10 mouse cellular contexts compared by ENCODE assay signal in genomic region chr11:84643107-84643372, GRCm38 (mm10).
A peak's percentile ranks its signal among the peaks of the same experiment; 100 is the strongest.
DNase-seq lines count a peak whose midpoint lies in the region; ATAC-seq and TF ChIP-seq lines count a peak whose summit lies in the region.
"Had no signal": no experiment of that assay in that cellular context is flagged by ENCODE, and none has a peak within 500 bp of the region (broad histone marks: within the 10 kb centered on the region; RNA-seq: fewer than 3 reads in every experiment).

No protein-coding gene starts in this region.

- no peak for DNase-seq in hindbrain, embryonic 10.5 days (ENCODE audit: low spot score)
- no peak for DNase-seq in cerebellum, postnatal 4 days (ENCODE audit: low spot score in 2 of 2)
- DNase-seq: adrenal gland, adult 8-10 months had no signal

- no peaks in the 10 kb centered on the region for H3K9me3 ChIP-seq in intestine, embryonic 15.5 days
- H3K9me3 ChIP-seq in intestine, postnatal 0 days (ENCODE audit: control insufficient read depth): no peaks in the 10 kb centered on the region
- H3K9me3 ChIP-seq in embryonic facial prominence, embryonic 12.5 days: peaks cover 5% of the 10 kb centered on the region; the same call in 1 of the 2 replicates
- peaks cover 10% of the 10 kb centered on the region for H3K9me3 ChIP-seq in hindbrain, embryonic 10.5 days
- H3K9me3 ChIP-seq in midbrain, embryonic 13.5 days: no peaks in the 10 kb centered on the region
- H3K9me3 ChIP-seq: liver, embryonic 15.5 days had no signal

- 43% methylated on average over 5 of the region's 5 CpGs for WGBS in intestine, embryonic 15.5 days
- WGBS in intestine, postnatal 0 days: 42% methylated on average over 5 of the region's 5 CpGs
- 44% methylated on average over 5 of the region's 5 CpGs for WGBS in embryonic facial prominence, embryonic 12.5 days
- WGBS in hindbrain, embryonic 10.5 days: 40% methylated on average over 5 of the region's 5 CpGs
- WGBS in midbrain, embryonic 13.5 days: 40% methylated on average over 5 of the region's 5 CpGs

- no peaks in the 10 kb centered on the region for H3K36me3 ChIP-seq in intestine, embryonic 15.5 days
- H3K36me3 ChIP-seq in intestine, postnatal 0 days (ENCODE audit: control insufficient read depth, insufficient read depth): no peaks in the 10 kb centered on the region
- H3K36me3 ChIP-seq in embryonic facial prominence, embryonic 12.5 days: no peaks in the 10 kb centered on the region
- H3K36me3 ChIP-seq in hindbrain, embryonic 10.5 days: no peaks in the 10 kb centered on the region
- H3K36me3 ChIP-seq in midbrain, embryonic 13.5 days: no peaks in the 10 kb centered on the region
- H3K36me3 ChIP-seq: liver, embryonic 15.5 days had no signal

- H3K27me3 ChIP-seq in intestine, embryonic 15.5 days (replicated peaks): peaks cover 52% of the 10 kb centered on the region
- H3K27me3 ChIP-seq in intestine, postnatal 0 days (replicated peaks; ENCODE audit: control insufficient read depth, insufficient read depth, low read length): peaks cover 37% of the 10 kb centered on the region
- peaks cover 56% of the 10 kb centered on the region for H3K27me3 ChIP-seq in embryonic facial prominence, embryonic 12.5 days
- H3K27me3 ChIP-seq in hindbrain, embryonic 10.5 days (ENCODE audit: insufficient read depth, poor library complexity, severe bottlenecking): peaks cover 76% of the 10 kb centered on the region
- peaks cover 43% of the 10 kb centered on the region for H3K27me3 ChIP-seq in midbrain, embryonic 13.5 days

- H3K4me1 ChIP-seq in intestine, embryonic 15.5 days (replicated peaks): peaks cover 4% of the 10 kb centered on the region; the same call in 1 of the 2 replicates
- no peaks in the 10 kb centered on the region for H3K4me1 ChIP-seq in intestine, postnatal 0 days (replicated peaks; ENCODE audit: control insufficient read depth, insufficient read depth, low read length)
- H3K4me1 ChIP-seq in embryonic facial prominence, embryonic 12.5 days: no peaks in the 10 kb centered on the region
- H3K4me1 ChIP-seq in hindbrain, embryonic 10.5 days (replicated peaks): peaks cover 29% of the 10 kb centered on the region
- peaks cover 45% of the 10 kb centered on the region for H3K4me1 ChIP-seq in midbrain, embryonic 13.5 days (replicated peaks)
- H3K4me1 ChIP-seq: liver, embryonic 15.5 days had no signal

- no peak for TF ChIP-seq CTCF in intestine, postnatal 0 days (IDR thresholded peaks at IDR 0.05; ENCODE audit: low read depth)

- no peak overlapping the region for H3K9ac ChIP-seq in intestine, embryonic 15.5 days
- H3K9ac ChIP-seq in intestine, postnatal 0 days (ENCODE audit: low read depth, low read length): no peak overlapping the region
- H3K9ac ChIP-seq in embryonic facial prominence, embryonic 12.5 days: no peak overlapping the region
- H3K9ac ChIP-seq in midbrain, embryonic 13.5 days (replicated peaks): peak overlapping the region; percentile 80
- H3K9ac ChIP-seq: liver, embryonic 15.5 days had no signal

- no peak overlapping the region for H3K27ac ChIP-seq in intestine, embryonic 15.5 days
- no peak overlapping the region for H3K27ac ChIP-seq in intestine, postnatal 0 days (ENCODE audit: low read depth, low read length)
- no peak overlapping the region for H3K27ac ChIP-seq in embryonic facial prominence, embryonic 12.5 days
- H3K27ac ChIP-seq in hindbrain, embryonic 10.5 days: peak overlapping the region; percentile 92
- H3K27ac ChIP-seq in midbrain, embryonic 13.5 days: peak overlapping the region; percentile 86; the same call in 1 of the 2 replicates
- H3K27ac ChIP-seq: liver, embryonic 15.5 days had no signal

- ATAC-seq in intestine, embryonic 15.5 days: no peak
- ATAC-seq in intestine, postnatal 0 days: no peak
- ATAC-seq in embryonic facial prominence, embryonic 12.5 days (ENCODE audit: insufficient number of reproducible peaks, insufficient read depth, low FRiP score, low TSS enrichment): no peak
- peak; percentile 29; the same call in 1 of the 2 replicates for ATAC-seq in midbrain, embryonic 13.5 days
- ATAC-seq in activated CD4-positive, CD25-positive, alpha-beta regulatory T cell, adult 4 months: no peak
- ATAC-seq in megakaryocyte progenitor cell, adult 5-6 weeks (replicated peaks; ENCODE audit: poor library complexity): no peak

- H3K4me3 ChIP-seq in intestine, embryonic 15.5 days (replicated peaks): no peak overlapping the region
- H3K4me3 ChIP-seq in intestine, postnatal 0 days (ENCODE audit: low read depth, low read length): no peak overlapping the region
- H3K4me3 ChIP-seq in embryonic facial prominence, embryonic 12.5 days: peak overlapping the region; percentile 47; the same call in 1 of the 2 replicates
- peak overlapping the region; percentile 64 for H3K4me3 ChIP-seq in hindbrain, embryonic 10.5 days
- peak overlapping the region; percentile 49 for H3K4me3 ChIP-seq in midbrain, embryonic 13.5 days (replicated peaks)

- peak overlapping the region; percentile 78; the same call in 1 of the 2 replicates for H3K4me2 ChIP-seq in intestine, embryonic 15.5 days (replicated peaks)
- H3K4me2 ChIP-seq in intestine, postnatal 0 days (replicated peaks; ENCODE audit: low read depth): no peak overlapping the region
- H3K4me2 ChIP-seq in embryonic facial prominence, embryonic 12.5 days (replicated peaks): peak overlapping the region; percentile 87
- H3K4me2 ChIP-seq in midbrain, embryonic 13.5 days (replicated peaks): peak overlapping the region; percentile 80

Comparison
In these comparisons a context has a peak if more than half of its experiments do, and no peak if none do; other contexts are left out.
1. H3K27ac ChIP-seq: peak in hindbrain, embryonic 10.5 days (single experiment) and midbrain, embryonic 13.5 days (single experiment); none in intestine, embryonic 15.5 days (single experiment), intestine, postnatal 0 days (single experiment) and embryonic facial prominence, embryonic 12.5 days (single experiment).
2. H3K4me3 ChIP-seq: peak in embryonic facial prominence, embryonic 12.5 days (single experiment), hindbrain, embryonic 10.5 days (single experiment) and midbrain, embryonic 13.5 days (single experiment); none in intestine, embryonic 15.5 days (single experiment) and intestine, postnatal 0 days (single experiment).